Mouse (Mus musculus): ENCODE data around the gene Tmem164.

GRCm38 (mm10) chrX:142664704-142665422, 16.3 kb upstream of the Tmem164 start:
- no peak for TF ChIP-seq CTCF (IDR thresholded peaks at IDR 0.05; ENCODE audit: low read depth)
- TF ChIP-seq EP300 (optimal IDR thresholded peaks at IDR 0.05): no peak

All from stomach, postnatal 0 days (tissue).